8 mouse cellular contexts compared by ENCODE assay signal in the genomic region with DNA sequence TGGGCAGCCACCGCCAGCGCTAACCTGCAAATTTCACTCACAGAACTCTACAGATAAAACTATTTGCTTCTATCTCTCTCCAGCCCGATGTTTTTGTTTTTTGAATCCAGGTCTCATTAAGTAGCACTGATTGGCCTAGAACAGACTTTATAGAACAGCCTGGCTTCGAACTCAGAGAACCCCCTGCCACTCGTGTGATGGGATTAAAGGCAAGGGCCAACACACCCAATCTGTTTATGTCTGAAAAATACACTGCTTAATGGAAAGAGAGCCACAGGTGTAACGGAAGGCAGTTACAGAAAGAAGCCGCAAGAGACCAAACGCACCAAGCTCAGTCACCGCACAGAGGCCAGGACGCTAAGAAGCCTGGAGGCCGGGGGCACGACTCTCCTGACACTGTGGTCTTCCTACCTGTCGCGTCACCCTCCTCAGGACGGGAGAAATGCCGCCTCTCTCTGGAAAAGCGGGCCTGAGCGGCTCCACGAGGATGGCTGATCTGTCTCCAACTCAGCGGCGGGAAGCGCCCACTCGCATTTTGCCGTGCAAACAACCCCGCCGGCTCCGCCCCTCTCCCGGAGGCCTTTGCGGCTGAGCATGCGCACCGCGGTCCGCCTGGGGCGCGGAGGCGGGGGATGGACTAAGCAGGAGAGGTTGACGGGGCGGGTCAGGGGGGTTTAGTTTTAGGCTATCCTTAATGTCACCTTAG. TPM values are rescaled to one million over a fixed set of nuclear protein-coding genes. Genes with fewer than 3 reads are reported as not detected.
DNase-seq lines count a peak whose midpoint lies in the region; ATAC-seq lines count a peak whose summit lies in the region.

A gene (minus strand): TSS at position 568 of the 706 bp plus-strand sequence.

- H3K4me1 ChIP-seq in hindbrain, embryonic 12.5 days: 0 out of 2 replicates have a peak, but pooled peaks cover 4% of the 10 kb centered on the region

- no peaks in the 10 kb centered on the region for H3K27me3 ChIP-seq in hindbrain, embryonic 12.5 days

- no peak within 1 kb of the TSS for H3K27ac ChIP-seq in hindbrain, embryonic 12.5 days

- ATAC-seq in hindbrain, embryonic 12.5 days (ENCODE audit: low FRiP score): peak; percentile 83

- WGBS in hindbrain, embryonic 12.5 days: 1% methylated on average over 38 of the region's 38 CpGs

- H3K9me3 ChIP-seq in hindbrain, embryonic 12.5 days (replicated peaks): no peaks in the 10 kb centered on the region

- H3K4me3 ChIP-seq in hindbrain, embryonic 12.5 days: peak within 1 kb of the TSS; percentile 81

- peaks cover 17% of the 10 kb centered on the region for H3K36me3 ChIP-seq in hindbrain, embryonic 12.5 days

- peak within 1 kb of the TSS; percentile 71 for H3K4me2 ChIP-seq in hindbrain, embryonic 12.5 days (replicated peaks)

- DNase-seq in Muller cell, postnatal 12 days (ENCODE audit: inconsistent ontology term): peak; percentile 91
- peak; percentile 89 for DNase-seq in cerebellum, adult 9-11 months
- peak; percentile 75 to 83 for DNase-seq in frontal cortex, postnatal 10 days (ENCODE audit: low spot score in 2 of 2)
- DNase-seq in layer of hippocampus, postnatal 25 days (ENCODE audit: extremely low spot score in 1 of 2, low spot score in 1 of 2): peak; percentile 80 to 83
- peak; percentile 91 for DNase-seq in lung, postnatal 25 days (ENCODE audit: low spot score)
- DNase-seq in retina, embryonic 14.5 days (ENCODE audit: low spot score): peak; percentile 91
- DNase-seq in thymus, postnatal 4 days: peak; percentile 97

- H3K9ac ChIP-seq in hindbrain, embryonic 12.5 days: peak within 1 kb of the TSS; percentile 65

RNA-seq across cellular contexts. Expression of the gene that starts here (rescaled TPM):
- polyA plus RNA-seq in hindbrain, embryonic 12.5 days (2016; fragmentation: Nextera tagmentation; extraction: Ambion mirVana): 25.7 and 27.0 TPM in 2 replicates
- 10 to 100 TPM; 12.5 to 13.4 TPM for total RNA-seq in layer of hippocampus, postnatal 25 days (2021)
